Mouse (Mus musculus): ENCODE measurements at regions not wholly inside any gene's neighbourhood (a gene's known extent, or its start where the extent isn't known, plus 50 kb on each side); places are given as distances from the start of the nearest gene placed in this dataset.

- peak; percentile 0 for DNase-seq (ENCODE audit: low read depth, low spot score)
Measured at GRCm38 (mm10) chr16:54770871-54771270, 526.9 kb downstream of the Zpld1 start.

- no peak for DNase-seq (ENCODE audit: low read depth, low spot score)
Measured at GRCm38 (mm10) chr16:54744188-54744587, 553.6 kb downstream of the Zpld1 start.

GRCm38 (mm10) chr16:54733516-54733915 lies 564.3 kb downstream of the Zpld1 start:
- DNase-seq (ENCODE audit: low read depth, low spot score) = peak; percentile 10

GRCm38 (mm10) chr16:54707880-54708279 lies 589.9 kb downstream of the Zpld1 start:
- DNase-seq (ENCODE audit: low read depth, low spot score) = peak; percentile 6

- no peak for DNase-seq (ENCODE audit: low read depth, low spot score)
Measured at GRCm38 (mm10) chr16:54682815-54683214, 615.0 kb downstream of the Zpld1 start.

- peak; percentile 4 for DNase-seq (ENCODE audit: low read depth, low spot score)
Measured at GRCm38 (mm10) chr16:54648728-54649525, 648.9 kb downstream of the Zpld1 start.

- no peak for DNase-seq (ENCODE audit: low read depth, low spot score)
Measured at GRCm38 (mm10) chr16:54647821-54648220, 650.0 kb downstream of the Zpld1 start.

GRCm38 (mm10) chr16:54646252-54646651 lies 651.5 kb downstream of the Zpld1 start:
- peak; percentile 58 for DNase-seq (ENCODE audit: low read depth, low spot score)

- no peak for DNase-seq (ENCODE audit: low read depth, low spot score)
Measured at GRCm38 (mm10) chr16:54629183-54629582, 668.6 kb downstream of the Zpld1 start.

GRCm38 (mm10) chr16:54592643-54593042 lies 705.1 kb downstream of the Zpld1 start:
- DNase-seq (ENCODE audit: low read depth, low spot score) = peak; percentile 77

Data from brain, adult 2 months (tissue).